Mouse (Mus musculus) liver, embryonic 14.5 days (tissue): ENCODE measurements around the gene Dynlt1f. TPM values are rescaled to one million over a fixed set of nuclear protein-coding genes. Genes with fewer than 3 reads are reported as not detected.
"Not testable (repeated sequence)": the region's sequence is repeated elsewhere in the genome, so short reads cannot be mapped to it uniquely, and the experiment has no call there.

Experiments used
- ATAC-seq: fragments of 200-750 bp; cut with Nextera tagmentation; 2 replicates; pipeline ENCODE4 v1.8.0; 2017; ENCODE audit warnings: moderate number of reproducible peaks, mild to moderate bottlenecking, moderate library complexity; ENCODE audit not compliant: insufficient read depth
- DNase-seq, 3 experiments: peaks; one replicate each; pipeline ENCODE4 v3.0.0-alpha.2; 2012 to 2013; ENCODE audit warnings: low read depth in 3 of 3, low spot score in 3 of 3
- H3K27ac ChIP-seq: fragments of 300-500 bp; sonication (generic); 2 replicates; pipeline ENCODE4 v1.5.1; 2014; ENCODE audit warnings: moderate library complexity, mild to moderate bottlenecking, control low read depth, inconsistent platforms
- H3K27me3 ChIP-seq: fragments of 300-500 bp; sonication (generic); 2 replicates; pipeline ENCODE4 v1.6.1; 2014; ENCODE audit warnings: mild to moderate bottlenecking, low read length, moderate library complexity; ENCODE audit not compliant: control insufficient read depth, insufficient read depth
- H3K36me3 ChIP-seq: fragments of 300-500 bp; sonication (generic); replicated peaks from 2 replicates; pipeline ENCODE4 v1.6.1; 2014; ENCODE audit warnings: low read depth; ENCODE audit not compliant: control insufficient read depth, insufficient read depth
- H3K4me1 ChIP-seq, 2 experiments: fragments of 200-500 bp in 1 of 2; fragments of 300-500 bp in 1 of 2; sonication (generic) in 1 of 2; replicated peaks; 2 replicates each; pipeline ENCODE4 v1.6.1; 2012 to 2014; ENCODE audit warnings: antibody characterized with exemption in 1 of 2, inconsistent platforms in 1 of 2, low read length in 1 of 2; ENCODE audit not compliant: control insufficient read depth in 2 of 2, insufficient read depth in 2 of 2
- H3K4me2 ChIP-seq: fragments of 300-500 bp; sonication (generic); 2 replicates; pipeline ENCODE4 v1.6.1; 2014; ENCODE audit warnings: low read depth, mild to moderate bottlenecking, control low read depth, moderate library complexity
- H3K4me3 ChIP-seq, 2 experiments: fragments of 200-500 bp in 1 of 2; fragments of 300-500 bp in 1 of 2; sonication (generic) in 1 of 2; 2 replicates each; pipeline ENCODE4 v1.5.1; 2012 to 2014; ENCODE audit warnings: low read depth in 2 of 2, low read length in 2 of 2, mild to moderate bottlenecking in 2 of 2, control low read depth in 1 of 2, inconsistent platforms in 1 of 2, moderate library complexity in 1 of 2; ENCODE audit not compliant: insufficient read depth in 1 of 2
- H3K9ac ChIP-seq: fragments of 300-500 bp; sonication (generic); replicated peaks from 2 replicates; pipeline ENCODE4 v1.6.1; 2014; ENCODE audit warnings: mild to moderate bottlenecking, control low read depth, moderate library complexity
- H3K9me3 ChIP-seq: fragments of 300-500 bp; sonication (generic); 2 replicates; pipeline ENCODE4 v1.6.1; 2016; ENCODE audit warnings: low read length, mixed read lengths; ENCODE audit not compliant: control insufficient read depth
- WGBS: fragments of 180-500 bp; shearing (Covaris S2); extraction: QIAGEN DNeasy Blood & Tissue Kit; methylation state at CpG from one replicate; pipeline ENCODE4 v1.1.7; 2014; ENCODE audit not compliant: insufficient replicate concordance; 5-methylcytosine and 5-hydroxymethylcytosine counted together
- polyA plus RNA-seq, 2 experiments: library from polyadenylated mRNA; depleted of rRNA in 1 of 2; stranded (reverse) in 1 of 2; unstranded in 1 of 2; fragments of >200 nt; fragmentation: Nextera tagmentation in 1 of 2; extraction: Ambion mirVana in 1 of 2; gene quantifications; 2 replicates each; pipeline versions ENCODE4 v1.2.1 to v1.2.3; 2012 to 2014

Dynlt1f gene
- polyA plus RNA-seq, 2 experiments: 61.5 to 109 TPM

- not testable (repeated sequence) for H3K27ac ChIP-seq, H3K4me1 ChIP-seq, H3K36me3 ChIP-seq, H3K9ac ChIP-seq, H3K27me3 ChIP-seq, H3K9me3 ChIP-seq
- WGBS: 9% methylated on average over 23 of the region's 40 CpGs
- ATAC-seq (peak; percentile 95), DNase-seq (peak; percentile 47 to 65 (median 51))
- Histone ChIP-seq H3K4me3 (peak within 1 kb of the TSS; percentile 32 to 39), H3K4me2 (peak within 1 kb of the TSS; percentile 50)
Observed at GRCm38 (mm10) chr17:6601204-6601911, 54.3 kb downstream of the Dynlt1f start, which contains the start of gene Dynlt1c. Gene Dynlt1c, plus strand, starts transcription at chr17:6601671.

- not testable (repeated sequence) for H3K27ac ChIP-seq, H3K9ac ChIP-seq, H3K4me3 ChIP-seq, H3K9me3 ChIP-seq, H3K4me1 ChIP-seq, ATAC-seq, H3K4me2 ChIP-seq, H3K36me3 ChIP-seq, DNase-seq, H3K27me3 ChIP-seq
- WGBS: 73% methylated on average over 5 of the region's 8 CpGs
Observed at GRCm38 (mm10) chr17:6600216-6600911, 55.3 kb downstream of the Dynlt1f start.

GRCm38 (mm10) chr17:6598356-6598755 lies 57.3 kb downstream of the Dynlt1f start:
- not testable (repeated sequence) for H3K4me1 ChIP-seq, H3K9ac ChIP-seq, H3K27ac ChIP-seq, H3K27me3 ChIP-seq, H3K4me2 ChIP-seq, H3K36me3 ChIP-seq, H3K9me3 ChIP-seq, ATAC-seq, DNase-seq, H3K4me3 ChIP-seq
- WGBS: 69% methylated on average over 7 of the region's 7 CpGs

Other genes starting within 250 kb of the Dynlt1f start
- 130 and 152 TPM in 2 replicates for gene Dynlt1b, start 225.8 kb downstream of the Dynlt1f start, polyA plus RNA-seq (2012; rRNA removed)
- gene Dynlt1b, start 225.8 kb downstream of the Dynlt1f start, polyA plus RNA-seq (2014; fragmentation: Nextera tagmentation; extraction: Ambion mirVana): 248 and 254 TPM in 2 replicates
- gene Dynlt1c, start 54.2 kb downstream of the Dynlt1f start, polyA plus RNA-seq (2012; rRNA removed): 5.3 and 6.2 TPM in 2 replicates
- gene Dynlt1c, start 54.2 kb downstream of the Dynlt1f start, polyA plus RNA-seq (2014; fragmentation: Nextera tagmentation; extraction: Ambion mirVana): 2.8 and 4.6 TPM in 2 replicates
- gene Sytl3, start 3.2 kb upstream of the Dynlt1f start, polyA plus RNA-seq (2012; rRNA removed): 0.06 TPM in 1 of 2 replicates, not detected in the other
- 0.15 TPM in 1 of 2 replicates, not detected in the other for gene Sytl3, start 3.2 kb upstream of the Dynlt1f start, polyA plus RNA-seq (2014; fragmentation: Nextera tagmentation; extraction: Ambion mirVana)
- gene Ezr, start 126.9 kb upstream of the Dynlt1f start, polyA plus RNA-seq (2012; rRNA removed): 17.6 and 31.2 TPM in 2 replicates
- gene Ezr, start 126.9 kb upstream of the Dynlt1f start, polyA plus RNA-seq (2014; fragmentation: Nextera tagmentation; extraction: Ambion mirVana): 41.7 and 52.8 TPM in 2 replicates